In genomic region chr10:85182766-85183165, GRCm38 (mm10) we compare ENCODE assay signal across 8 mouse cellular contexts. TPM values are rescaled to one million over a fixed set of nuclear protein-coding genes. Genes with fewer than 3 reads are reported as not detected.
DNase-seq lines count a peak whose midpoint lies in the region; ATAC-seq and TF ChIP-seq lines count a peak whose summit lies in the region.

No protein-coding gene starts in this region.

- peak overlapping the region; percentile 95 for H3K4me2 ChIP-seq in liver, embryonic 12.5 days
- H3K4me2 ChIP-seq in stomach, postnatal 0 days (replicated peaks; ENCODE audit: low read depth): peak overlapping the region; percentile 98

- no peaks in the 10 kb centered on the region for H3K9me3 ChIP-seq in liver, embryonic 12.5 days (replicated peaks)
- H3K9me3 ChIP-seq in stomach, postnatal 0 days (ENCODE audit: control insufficient read depth, low read length): no peaks in the 10 kb centered on the region

- TF ChIP-seq POLR2A in testis, adult 2 months (IDR thresholded peaks at IDR 0.05; ENCODE audit: control insufficient read depth, low read depth, low read length): no peak

- no peaks in the 10 kb centered on the region for H3K36me3 ChIP-seq in testis, adult 2 months (ENCODE audit: control insufficient read depth, insufficient read depth, low read length)
- no peaks in the 10 kb centered on the region for H3K36me3 ChIP-seq in liver, embryonic 12.5 days
- H3K36me3 ChIP-seq in stomach, postnatal 0 days (ENCODE audit: control insufficient read depth, insufficient read depth, low read length): no peaks in the 10 kb centered on the region

- ATAC-seq in liver, embryonic 12.5 days: no peak
- ATAC-seq in stomach, postnatal 0 days (ENCODE audit: low FRiP score, low TSS enrichment): no peak

- peak overlapping the region; percentile 94; the same call in 1 of the 2 replicates for H3K4me3 ChIP-seq in testis, adult 2 months (ENCODE audit: control insufficient read depth, low read depth, low read length)
- no peak overlapping the region for H3K4me3 ChIP-seq in liver, embryonic 12.5 days
- peak overlapping the region; percentile 87 for H3K4me3 ChIP-seq in stomach, postnatal 0 days (ENCODE audit: low read depth, low read length)

- TF ChIP-seq CTCF in testis, adult 2 months (IDR thresholded peaks at IDR 0.05; ENCODE audit: control insufficient read depth, insufficient read depth, insufficient replicate concordance, low read depth, low read length): no peak
- TF ChIP-seq CTCF in stomach, postnatal 0 days (IDR thresholded peaks at IDR 0.05; ENCODE audit: low read depth): no peak

- no peak overlapping the region for H3K27ac ChIP-seq in testis, adult 2 months (ENCODE audit: control insufficient read depth, insufficient read depth, low read depth, low read length)
- H3K27ac ChIP-seq in liver, embryonic 12.5 days: no peak overlapping the region
- no peak overlapping the region for H3K27ac ChIP-seq in stomach, postnatal 0 days (replicated peaks)

- peak; percentile 83 for DNase-seq in heart, adult 11 months
- no peak for DNase-seq in heart, adult 9 months (ENCODE audit: low spot score in 2 of 2)
- no peak for DNase-seq in testis, postnatal 14 days (ENCODE audit: low spot score)
- DNase-seq in stomach, postnatal 0 days (ENCODE audit: low spot score): no peak
- DNase-seq in thymus, postnatal 4 days: no peak
- DNase-seq in layer of hippocampus, adult 9-10 months (ENCODE audit: low spot score): no peak

- H3K9ac ChIP-seq in liver, embryonic 12.5 days: no peak overlapping the region
- peak overlapping the region; percentile 32; the same call in 1 of the 2 replicates for H3K9ac ChIP-seq in stomach, postnatal 0 days (ENCODE audit: low read length)

- no peaks in the 10 kb centered on the region for H3K27me3 ChIP-seq in testis, adult 2 months (ENCODE audit: control insufficient read depth, insufficient read depth, low read length)
- peaks cover 24% of the 10 kb centered on the region for H3K27me3 ChIP-seq in liver, embryonic 12.5 days (replicated peaks)
- H3K27me3 ChIP-seq in stomach, postnatal 0 days (ENCODE audit: control insufficient read depth, insufficient read depth, low read length): no peaks in the 10 kb centered on the region

- WGBS in liver, embryonic 12.5 days (ENCODE audit: insufficient replicate concordance): 84% methylated on average over 10 of the region's 10 CpGs
- 82% methylated on average over 10 of the region's 10 CpGs for WGBS in stomach, postnatal 0 days

- no peak for TF ChIP-seq EP300 in stomach, postnatal 0 days (optimal IDR thresholded peaks at IDR 0.05)

- peaks cover 6% of the 10 kb centered on the region for H3K4me1 ChIP-seq in testis, adult 2 months (ENCODE audit: control insufficient read depth, insufficient read depth, low read length)
- H3K4me1 ChIP-seq in liver, embryonic 12.5 days: peaks cover 30% of the 10 kb centered on the region
- H3K4me1 ChIP-seq in stomach, postnatal 0 days (replicated peaks; ENCODE audit: control insufficient read depth, insufficient read depth): peaks cover 3% of the 10 kb centered on the region; the same call in 1 of the 2 replicates

RNA-seq across cellular contexts. Expression of gene Cry1, which starts 2.1 kb away (rescaled TPM):
- polyA plus RNA-seq in testis, adult 2 months (2012; rRNA removed): 17.2 and 18.3 TPM in 2 replicates
- polyA plus RNA-seq in liver, embryonic 12.5 days (2016; fragmentation: Nextera tagmentation; extraction: Ambion mirVana): 12.3 and 12.7 TPM in 2 replicates
- 16.5 and 16.7 TPM in 2 replicates for polyA plus RNA-seq in stomach, postnatal 0 days (2015; fragmentation: Nextera tagmentation; extraction: Ambion mirVana)

RNA-seq across cellular contexts. Expression of gene Mterf2, which starts 54.9 kb away (rescaled TPM):
- polyA plus RNA-seq in testis, adult 2 months (2012; rRNA removed): 3.4 and 4.2 TPM in 2 replicates
- 6.9 and 7.0 TPM in 2 replicates for polyA plus RNA-seq in liver, embryonic 12.5 days (2016; fragmentation: Nextera tagmentation; extraction: Ambion mirVana)
- 5.4 and 7.2 TPM in 2 replicates for polyA plus RNA-seq in stomach, postnatal 0 days (2015; fragmentation: Nextera tagmentation; extraction: Ambion mirVana)
